ENCODE assay signal across 8 mouse cellular contexts in the genomic region with DNA sequence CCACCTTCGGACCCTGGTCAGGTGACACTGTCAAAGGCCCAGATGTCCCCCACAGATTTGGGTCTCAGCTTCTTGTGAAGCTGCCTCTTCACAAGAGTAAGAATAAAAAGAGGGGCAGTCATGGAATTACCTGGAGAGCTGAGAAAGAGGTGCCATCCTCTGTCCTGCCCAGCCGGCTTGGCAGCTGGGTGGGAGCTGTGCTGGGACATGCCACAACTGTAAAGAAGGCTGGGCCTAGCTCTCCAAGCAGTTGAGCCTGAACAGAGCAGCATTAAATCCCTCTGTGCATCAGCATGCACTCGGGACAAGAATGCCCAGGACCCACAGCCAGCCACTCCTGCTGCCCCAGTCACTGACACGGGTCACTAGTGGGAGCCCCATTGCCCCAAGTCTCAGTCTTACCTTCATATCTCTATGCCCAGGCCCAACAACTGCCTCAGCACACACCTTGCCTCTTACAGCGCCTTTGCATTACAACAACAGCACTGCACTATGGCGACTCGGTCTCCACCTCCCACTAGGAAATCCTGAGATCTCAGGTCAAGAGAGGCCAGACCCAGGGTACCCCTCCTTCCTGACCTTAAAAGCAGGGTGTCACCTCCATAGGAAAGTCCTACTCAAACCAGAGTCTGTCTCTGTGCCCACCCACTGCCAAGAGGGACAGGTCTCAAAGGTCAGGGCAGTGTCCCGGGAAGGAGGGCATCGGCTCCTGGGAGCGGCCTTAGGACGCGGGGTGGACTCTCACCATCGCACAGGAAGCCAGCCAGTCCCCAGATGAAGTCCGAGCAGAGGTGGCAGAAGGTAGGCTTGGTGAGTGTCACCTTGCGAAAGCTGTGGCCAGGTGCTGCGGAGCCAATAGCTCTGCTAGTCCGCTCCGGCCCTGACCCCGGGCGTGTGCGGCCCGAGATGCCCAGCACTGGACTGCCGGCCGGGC. TPM values are rescaled to one million over a fixed set of nuclear protein-coding genes. Genes with fewer than 3 reads are reported as not detected.
DNase-seq lines count a peak whose midpoint lies in the region; ATAC-seq and TF ChIP-seq lines count a peak whose summit lies in the region.

A gene (plus strand): TSS at position 634 of the 934 bp plus-strand sequence.

- TF ChIP-seq EP300 in liver, embryonic 14.5 days (IDR thresholded peaks at IDR 0.05; ENCODE audit: low read depth) = no peak

- peak within 1 kb of the TSS; percentile 96 for H3K4me3 ChIP-seq in G1E (ENCODE audit: low read depth, low read length)
- H3K4me3 ChIP-seq in hindbrain, embryonic 12.5 days = peak within 1 kb of the TSS; percentile 86
- peak within 1 kb of the TSS; percentile 77 to 83 for H3K4me3 ChIP-seq in liver, embryonic 14.5 days (ENCODE audit: insufficient read depth in 1 of 2, low read depth in 2 of 2, low read length in 2 of 2)
- H3K4me3 ChIP-seq in stomach, embryonic 16.5 days (replicated peaks; ENCODE audit: low read length) = peak within 1 kb of the TSS; percentile 81

- H3K9me3 ChIP-seq in G1E (replicated peaks) = no peaks in the 10 kb centered on the region
- H3K9me3 ChIP-seq in hindbrain, embryonic 12.5 days (replicated peaks) = no peaks in the 10 kb centered on the region
- no peaks in the 10 kb centered on the region for H3K9me3 ChIP-seq in liver, embryonic 14.5 days (ENCODE audit: control insufficient read depth, low read length)
- H3K9me3 ChIP-seq in stomach, embryonic 16.5 days (replicated peaks; ENCODE audit: control insufficient read depth, low read length) = no peaks in the 10 kb centered on the region

- peak within 1 kb of the TSS; percentile 92 for H3K9ac ChIP-seq in hindbrain, embryonic 12.5 days
- H3K9ac ChIP-seq in liver, embryonic 14.5 days (replicated peaks) = peak within 1 kb of the TSS; percentile 84
- H3K9ac ChIP-seq in stomach, embryonic 16.5 days (ENCODE audit: low read length) = peak within 1 kb of the TSS; percentile 92

- peak within 1 kb of the TSS; percentile 87 for H3K4me2 ChIP-seq in hindbrain, embryonic 12.5 days (replicated peaks)
- peak within 1 kb of the TSS; percentile 80 for H3K4me2 ChIP-seq in liver, embryonic 14.5 days (ENCODE audit: low read depth)
- peak within 1 kb of the TSS; percentile 83 for H3K4me2 ChIP-seq in stomach, embryonic 16.5 days (ENCODE audit: low read depth, low read length)

- ATAC-seq in G1E (ENCODE audit: extremely low read depth, insufficient number of reproducible peaks, low FRiP score, poor library complexity, severe bottlenecking) = peak; percentile 31; the same call in 1 of the 2 replicates
- peak; percentile 49 for ATAC-seq in erythroblast, adult 5-6 weeks (replicated peaks; ENCODE audit: low FRiP score, poor library complexity, severe bottlenecking)
- peak; percentile 77 for ATAC-seq in hindbrain, embryonic 12.5 days (ENCODE audit: low FRiP score)
- ATAC-seq in liver, embryonic 14.5 days (ENCODE audit: insufficient read depth) = peak; percentile 64
- peak; percentile 52; the same call in 1 of the 2 replicates for ATAC-seq in stomach, embryonic 16.5 days (ENCODE audit: insufficient read depth, low FRiP score)

- no peaks in the 10 kb centered on the region for H3K27me3 ChIP-seq in G1E (ENCODE audit: insufficient read depth, low read length)
- no peaks in the 10 kb centered on the region for H3K27me3 ChIP-seq in hindbrain, embryonic 12.5 days
- peaks cover 2% of the 10 kb centered on the region; the same call in 1 of the 2 replicates for H3K27me3 ChIP-seq in liver, embryonic 14.5 days (ENCODE audit: control insufficient read depth, insufficient read depth, low read length)
- no peaks in the 10 kb centered on the region for H3K27me3 ChIP-seq in stomach, embryonic 16.5 days (ENCODE audit: control insufficient read depth, insufficient read depth, low read length)

- H3K27ac ChIP-seq in hindbrain, embryonic 12.5 days = peak within 1 kb of the TSS; percentile 66
- H3K27ac ChIP-seq in liver, embryonic 14.5 days = peak within 1 kb of the TSS; percentile 41
- no peak within 1 kb of the TSS for H3K27ac ChIP-seq in stomach, embryonic 16.5 days (ENCODE audit: low read length)

- 12% methylated on average over 24 of the region's 24 CpGs for WGBS in hindbrain, embryonic 12.5 days
- WGBS in liver, embryonic 14.5 days (ENCODE audit: insufficient replicate concordance) = 7% methylated on average over 24 of the region's 24 CpGs
- 9% methylated on average over 24 of the region's 24 CpGs for WGBS in stomach, embryonic 16.5 days

- H3K4me1 ChIP-seq in G1E (ENCODE audit: insufficient read depth, low read depth, low read length) = peaks cover 51% of the 10 kb centered on the region
- peaks cover 14% of the 10 kb centered on the region for H3K4me1 ChIP-seq in hindbrain, embryonic 12.5 days
- H3K4me1 ChIP-seq in liver, embryonic 14.5 days (replicated peaks; ENCODE audit: control insufficient read depth in 2 of 2, insufficient read depth in 2 of 2, low read length in 1 of 2) = peaks cover 0 to 12% of the 10 kb centered on the region in 2 experiments; a peak in 3 of 4 replicates
- H3K4me1 ChIP-seq in stomach, embryonic 16.5 days (ENCODE audit: control insufficient read depth, insufficient read depth, low read length) = peaks cover 11% of the 10 kb centered on the region

- peaks cover 45% of the 10 kb centered on the region for H3K36me3 ChIP-seq in G1E (replicated peaks)
- H3K36me3 ChIP-seq in hindbrain, embryonic 12.5 days = peaks cover 20% of the 10 kb centered on the region
- H3K36me3 ChIP-seq in liver, embryonic 14.5 days (replicated peaks; ENCODE audit: control insufficient read depth, insufficient read depth, low read depth) = no peaks in the 10 kb centered on the region; the same call in none of the 2 replicates
- H3K36me3 ChIP-seq in stomach, embryonic 16.5 days (ENCODE audit: control insufficient read depth, insufficient read depth, low read length) = no peaks in the 10 kb centered on the region

- TF ChIP-seq CTCF in G1E (IDR thresholded peaks at IDR 0.05; ENCODE audit: low read depth, low read length) = no peak
- TF ChIP-seq CTCF in liver, embryonic 14.5 days (IDR thresholded peaks at IDR 0.05; ENCODE audit: low read depth) = no peak

- no peak for DNase-seq in layer of hippocampus, adult 18-20 months (ENCODE audit: low spot score in 2 of 2)
- DNase-seq in layer of hippocampus, postnatal 10 days (ENCODE audit: low spot score in 2 of 2) = no peak
- no peak for DNase-seq in G1E (ENCODE audit: low spot score)
- DNase-seq in liver, embryonic 14.5 days (ENCODE audit: low read depth in 3 of 3, low spot score in 3 of 3) = no peak
- no peak for DNase-seq in cerebellum, adult 18-20 months

RNA-seq across cellular contexts. Expression of the gene that starts here (rescaled TPM):
- total RNA-seq in layer of hippocampus, adult 18-20 months (2021) = 10 to 100 TPM; 15.0 to 16.1 TPM
- total RNA-seq in layer of hippocampus, postnatal 10 days (2021) = 1 to 10 TPM; 8.6 to 9.4 TPM
- total RNA-seq in G1E (2014; fragmentation: Nextera tagmentation) (37.7 and 43.2 TPM in 2 replicates), G1E (2017) (6.2 TPM in 2 replicates)
- polyA plus RNA-seq in G1E (2012) = 7.0 and 9.1 TPM in 2 replicates
- 2.9 and 8.8 TPM in 2 replicates for total RNA-seq in erythroblast, adult 5-6 weeks (2015; ENCODE audit: low replicate concordance)
- total RNA-seq in erythroblast, adult 5-6 weeks (2017; ENCODE audit: low replicate concordance) = 1.1 and 2.7 TPM in 2 replicates
- polyA plus RNA-seq in hindbrain, embryonic 12.5 days (2016; fragmentation: Nextera tagmentation; extraction: Ambion mirVana) = 11.2 and 12.9 TPM in 2 replicates
- polyA plus RNA-seq in liver, embryonic 14.5 days (2012; rRNA removed) = 3.0 and 3.1 TPM in 2 replicates
- 2.5 and 2.9 TPM in 2 replicates for polyA plus RNA-seq in liver, embryonic 14.5 days (2014; fragmentation: Nextera tagmentation; extraction: Ambion mirVana)
- 13.5 and 15.2 TPM in 2 replicates for polyA plus RNA-seq in stomach, embryonic 16.5 days (2015; fragmentation: Nextera tagmentation; extraction: Ambion mirVana)
